Comparison of ENCODE assay signal across 8 mouse cellular contexts in the genomic region with DNA sequence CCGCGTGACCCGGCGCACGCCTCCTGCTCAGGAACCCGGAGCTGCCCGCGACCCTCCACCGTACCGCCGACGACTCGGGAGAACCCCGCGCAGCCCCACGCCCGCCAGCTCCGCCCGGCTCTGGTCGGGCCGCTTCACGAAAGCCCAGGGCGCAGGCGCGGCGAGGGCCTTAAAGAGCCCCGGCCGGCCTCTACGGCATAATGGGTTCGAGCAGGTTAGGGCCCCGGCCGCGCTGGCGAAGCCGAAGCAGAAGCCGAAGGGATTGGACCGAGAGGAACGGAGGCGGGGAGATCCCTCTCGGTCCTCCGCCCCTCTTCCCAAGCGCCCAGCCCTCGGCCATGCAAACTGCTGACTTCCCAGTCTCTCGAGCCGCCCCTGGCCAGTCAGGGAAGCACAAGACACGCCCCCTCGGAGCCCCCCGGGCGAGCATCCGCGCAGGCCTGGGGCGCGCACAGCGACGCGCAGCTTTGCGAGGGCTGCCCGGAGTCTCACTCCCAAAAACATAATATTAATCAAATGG. TPM values are rescaled to one million over a fixed set of nuclear protein-coding genes. Genes with fewer than 3 reads are reported as not detected.
DNase-seq lines count a peak whose midpoint lies in the region; ATAC-seq and TF ChIP-seq lines count a peak whose summit lies in the region.

No protein-coding gene starts in this region.

- H3K9ac ChIP-seq in hindbrain, postnatal 0 days (replicated peaks; ENCODE audit: low read length): peak overlapping the region; percentile 89

- no peaks in the 10 kb centered on the region for H3K9me3 ChIP-seq in hindbrain, postnatal 0 days (ENCODE audit: low read length)

- intact Hi-C loops in gastrocnemius, adult 2 months (cut with DNase I): no loop called here

- peak overlapping the region; percentile 93 for H3K27ac ChIP-seq in gastrocnemius, adult 2 months
- H3K27ac ChIP-seq in hindbrain, postnatal 0 days: peak overlapping the region; percentile 91

- 0 out of 2 replicates have a peak, but pooled peaks cover 3% of the 10 kb centered on the region for H3K4me1 ChIP-seq in hindbrain, postnatal 0 days (ENCODE audit: insufficient read depth, low read length)

- peak; percentile 94 for DNase-seq in gastrocnemius, adult 2 months
- DNase-seq in hindbrain, postnatal 0 days (ENCODE audit: low spot score): peak; percentile 96
- DNase-seq in left cerebral cortex, adult 18-20 months (ENCODE audit: low spot score in 2 of 2): peak; percentile 75 to 87
- DNase-seq in lung, postnatal 4 days: peak; percentile 92 to 97
- peak; percentile 72 for DNase-seq in retina, postnatal 7 days (ENCODE audit: low read depth, low spot score)
- DNase-seq in urinary bladder, adult 18-20 months (ENCODE audit: low spot score in 2 of 2): peak; percentile 86 to 90

- H3K4me2 ChIP-seq in hindbrain, postnatal 0 days (ENCODE audit: low read depth, low read length): peak overlapping the region; percentile 65

- H3K4me3 ChIP-seq in gastrocnemius, adult 2 months: peak overlapping the region; percentile 91
- H3K4me3 ChIP-seq in hindbrain, postnatal 0 days (ENCODE audit: low read length): peak overlapping the region; percentile 90

- TF ChIP-seq CTCF in gastrocnemius, adult 2 months (IDR thresholded peaks at IDR 0.05): no peak
- peak; percentile 29 for TF ChIP-seq CTCF in hindbrain, postnatal 0 days (IDR thresholded peaks at IDR 0.05; ENCODE audit: low read depth)

- WGBS in hindbrain, postnatal 0 days: under 1% methylated on average over 50 of the region's 58 CpGs

- no peaks in the 10 kb centered on the region for H3K27me3 ChIP-seq in hindbrain, postnatal 0 days (ENCODE audit: insufficient read depth, low read length)

- no peaks in the 10 kb centered on the region for H3K36me3 ChIP-seq in hindbrain, postnatal 0 days (ENCODE audit: insufficient read depth, low read length)

- peak; percentile 63 for ATAC-seq in activated CD4-positive, CD25-positive, alpha-beta regulatory T cell, adult 4 months
- ATAC-seq in common myeloid progenitor, adult 5-6 weeks (replicated peaks; ENCODE audit: low read depth, poor library complexity, severe bottlenecking): peak; percentile 61
- peak; percentile 98 for ATAC-seq in hindbrain, postnatal 0 days

RNA-seq across cellular contexts. Expression of a gene that starts 5.9 kb away (rescaled TPM):
- 1 to 10 TPM in 1 of 2 experiments, not detected in 1; 1.1 TPM for polyA plus RNA-seq in activated CD4-positive, CD25-positive, alpha-beta regulatory T cell, adult 4 months (2017; shearing (Covaris generic))
- 7.9 and 15.4 TPM in 2 replicates for total RNA-seq in common myeloid progenitor, adult 5-6 weeks (2017)
- 10 to 100 TPM; 16.6 to 17.5 TPM for total RNA-seq in gastrocnemius, adult 2 months (2021)
- 56.0 and 57.7 TPM in 2 replicates for total RNA-seq in hindbrain, postnatal 0 days (2014; rRNA removed)
- polyA plus RNA-seq in hindbrain, postnatal 0 days (2015; fragmentation: Nextera tagmentation; extraction: Ambion mirVana): 60.1 and 66.3 TPM in 2 replicates
- 10 to 100 TPM; 86.1 to 87.2 TPM for total RNA-seq in left cerebral cortex, adult 18-20 months (2021)

RNA-seq across cellular contexts. Expression of a gene that starts 31.3 kb away (rescaled TPM):
- polyA plus RNA-seq in activated CD4-positive, CD25-positive, alpha-beta regulatory T cell, adult 4 months (2017; shearing (Covaris generic)): 10 to 100 TPM; 71.9 to 81.2 TPM
- 363 and 432 TPM in 2 replicates for total RNA-seq in common myeloid progenitor, adult 5-6 weeks (2017)
- total RNA-seq in gastrocnemius, adult 2 months (2021): 10 to 100 TPM; 41.0 to 42.5 TPM
- total RNA-seq in hindbrain, postnatal 0 days (2014; rRNA removed): 78.0 and 106 TPM in 2 replicates
- 51.7 and 57.8 TPM in 2 replicates for polyA plus RNA-seq in hindbrain, postnatal 0 days (2015; fragmentation: Nextera tagmentation; extraction: Ambion mirVana)
- 10 to 100 TPM; 48.6 to 54.7 TPM for total RNA-seq in left cerebral cortex, adult 18-20 months (2021)

RNA-seq across cellular contexts. Expression of a gene that starts 39.1 kb away (rescaled TPM):
- polyA plus RNA-seq in activated CD4-positive, CD25-positive, alpha-beta regulatory T cell, adult 4 months (2017; shearing (Covaris generic)): under 1 TPM in 1 of 2 experiments, not detected in 1; 0.33 TPM
- not detected in 2 replicates for total RNA-seq in common myeloid progenitor, adult 5-6 weeks (2017)
- total RNA-seq in gastrocnemius, adult 2 months (2021): not detected
- total RNA-seq in hindbrain, postnatal 0 days (2014; rRNA removed): not detected in 2 replicates
- 0.14 and 0.18 TPM in 2 replicates for polyA plus RNA-seq in hindbrain, postnatal 0 days (2015; fragmentation: Nextera tagmentation; extraction: Ambion mirVana)
- not detected for total RNA-seq in left cerebral cortex, adult 18-20 months (2021)

Comparison
In these comparisons a context has a peak if more than half of its experiments do, and no peak if none do; other contexts are left out.
1. Peak in every context shown above with its lines: DNase-seq, ATAC-seq, H3K4me3 ChIP-seq and H3K27ac ChIP-seq.